26 mouse cellular contexts compared by ENCODE assay signal in genomic region chr10:99014737-99015136, GRCm38 (mm10).
"Had no signal": no experiment of that assay in that cellular context is flagged by ENCODE, and none has a peak within 500 bp of the region (broad histone marks: within the 10 kb centered on the region; RNA-seq: fewer than 3 reads in every experiment).

No protein-coding gene starts in this region.

- H3K27ac ChIP-seq: heart, embryonic 13.5 days; heart, embryonic 15.5 days; hindbrain, embryonic 13.5 days; hindbrain, embryonic 15.5 days; hindbrain, postnatal 0 days; kidney, embryonic 15.5 days; kidney, postnatal 0 days; limb, embryonic 13.5 days; limb, embryonic 15.5 days; liver, embryonic 12.5 days; liver, embryonic 14.5 days had no signal

- H3K4me3 ChIP-seq: heart, embryonic 13.5 days; heart, embryonic 15.5 days; hindbrain, embryonic 13.5 days; hindbrain, embryonic 15.5 days; kidney, embryonic 15.5 days; limb, embryonic 13.5 days; limb, embryonic 15.5 days; liver, embryonic 12.5 days had no signal

- ATAC-seq: forebrain, postnatal 0 days; hindbrain, postnatal 0 days; intestine, embryonic 16.5 days; liver, embryonic 12.5 days had no signal

- H3K4me1 ChIP-seq: hindbrain, embryonic 13.5 days; hindbrain, embryonic 15.5 days; kidney, embryonic 15.5 days; limb, embryonic 13.5 days; limb, embryonic 15.5 days; liver, embryonic 12.5 days had no signal

- H3K27me3 ChIP-seq: heart, embryonic 13.5 days; heart, embryonic 15.5 days; hindbrain, embryonic 13.5 days; hindbrain, embryonic 15.5 days; kidney, embryonic 15.5 days; limb, embryonic 13.5 days; limb, embryonic 15.5 days; liver, embryonic 12.5 days had no signal

- H3K9ac ChIP-seq: forebrain, postnatal 0 days; heart, embryonic 13.5 days; heart, embryonic 15.5 days; hindbrain, embryonic 13.5 days; hindbrain, embryonic 15.5 days; kidney, embryonic 15.5 days; limb, embryonic 13.5 days; limb, embryonic 15.5 days; liver, embryonic 12.5 days; liver, embryonic 14.5 days had no signal

- DNase-seq: forebrain, postnatal 0 days; gastrocnemius, postnatal 14 days; gastrocnemius, postnatal 36 days; heart, adult 18-20 months; heart, postnatal 14 days; heart, postnatal 36 days; kidney, adult 11 months; kidney, adult 2 months; kidney, adult 9 months; kidney, postnatal 14 days; kidney, postnatal 36 days; layer of hippocampus, postnatal 36 days; left cerebral cortex, postnatal 4 days had no signal

- H3K4me2 ChIP-seq: heart, embryonic 11.5 days; heart, embryonic 13.5 days; heart, embryonic 15.5 days; hindbrain, embryonic 13.5 days; hindbrain, embryonic 15.5 days; kidney, embryonic 15.5 days; limb, embryonic 13.5 days; limb, embryonic 15.5 days; liver, embryonic 12.5 days had no signal

- H3K9me3 ChIP-seq: heart, embryonic 13.5 days; heart, embryonic 15.5 days; hindbrain, embryonic 13.5 days; hindbrain, embryonic 15.5 days; kidney, embryonic 15.5 days; limb, embryonic 13.5 days; limb, embryonic 15.5 days; liver, embryonic 12.5 days had no signal
